Mouse (Mus musculus) neural tube, embryonic 12.5 days (tissue): ENCODE measurements around the gene Nhsl1. TPM values are rescaled to one million over a fixed set of nuclear protein-coding genes. Genes with fewer than 3 reads are reported as not detected.

Experiments
- ATAC-seq: fragments of 200-750 bp; cut with Nextera tagmentation; 2 replicates; pipeline ENCODE4 v1.8.0; 2017; ENCODE audit warnings: low read depth, mild to moderate bottlenecking, moderate TSS enrichment, moderate library complexity; ENCODE audit not compliant: low FRiP score
- H3K27ac ChIP-seq: fragments of 300-500 bp; sonication (generic); 2 replicates; pipeline ENCODE4 v1.5.1; 2016
- H3K27me3 ChIP-seq: fragments of 300-500 bp; sonication (generic); replicated peaks from 2 replicates; pipeline ENCODE4 v1.6.1; 2016; ENCODE audit warnings: mild to moderate bottlenecking
- H3K36me3 ChIP-seq: fragments of 300-500 bp; sonication (generic); 2 replicates; pipeline ENCODE4 v1.6.1; 2016; ENCODE audit warnings: mild to moderate bottlenecking
- H3K4me1 ChIP-seq: fragments of 300-500 bp; sonication (generic); 2 replicates; pipeline ENCODE4 v1.6.1; 2016
- H3K4me2 ChIP-seq: fragments of 300-500 bp; sonication (generic); replicated peaks from 2 replicates; pipeline ENCODE4 v1.6.1; 2016; ENCODE audit warnings: mild to moderate bottlenecking
- H3K4me3 ChIP-seq: fragments of 300-500 bp; sonication (generic); 2 replicates; pipeline ENCODE4 v1.5.1; 2016
- H3K9ac ChIP-seq: fragments of 300-500 bp; sonication (generic); 2 replicates; pipeline ENCODE4 v1.6.1; 2016; ENCODE audit warnings: mild to moderate bottlenecking
- H3K9me3 ChIP-seq: fragments of 300-500 bp; sonication (generic); 2 replicates; pipeline ENCODE4 v1.6.1; 2016; ENCODE audit warnings: mild to moderate bottlenecking
- WGBS: fragments of 180-500 bp; shearing (Covaris S2); methylation state at CpG from one replicate; pipeline ENCODE4 v1.1.7; 2016; 5-methylcytosine and 5-hydroxymethylcytosine counted together
- polyA plus RNA-seq: library from polyadenylated mRNA; unstranded; fragments of >200 nt; fragmentation: Nextera tagmentation; extraction: Ambion mirVana; gene quantifications from 2 replicates; pipeline ENCODE4 v1.2.1, GENCODE M21; 2016

Gene Nhsl1
- polyA plus RNA-seq, 1 experiment from 2014 or later, result 18.9 TPM

DNA sequence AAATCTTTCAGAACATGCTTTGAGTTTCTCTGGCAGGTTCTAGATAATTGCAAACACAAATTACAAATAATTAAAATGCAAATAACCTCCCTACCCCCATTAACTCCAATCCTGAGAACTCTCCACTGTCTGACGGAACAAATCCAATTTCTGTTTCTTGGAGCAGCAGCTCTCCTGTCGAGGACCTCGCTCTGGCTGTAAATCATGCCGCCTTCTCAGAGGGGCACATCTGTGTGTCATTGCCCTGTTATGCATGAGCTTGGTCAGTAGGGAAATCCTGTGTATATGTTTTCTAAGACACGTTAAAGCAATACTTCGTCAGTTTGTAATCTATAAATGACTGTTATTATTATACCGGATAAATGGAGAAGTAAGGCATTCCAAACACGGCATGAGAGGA, 35.3 kb downstream of the Nhsl1 start:
- Histone ChIP-seq H3K4me1 (no peaks in the 10 kb centered on the region), H3K9me3 (no peaks in the 10 kb centered on the region), H3K27ac (no peak overlapping the region), H3K27me3 (no peaks in the 10 kb centered on the region), H3K9ac (no peak overlapping the region), H3K4me2 (no peak overlapping the region), H3K4me3 (no peak overlapping the region), H3K36me3 (no peaks in the 10 kb centered on the region)
- peak; percentile 67; the same call in 1 of the 2 replicates for ATAC-seq
- WGBS, result 49% methylated on average over 8 of the region's 8 CpGs

DNA sequence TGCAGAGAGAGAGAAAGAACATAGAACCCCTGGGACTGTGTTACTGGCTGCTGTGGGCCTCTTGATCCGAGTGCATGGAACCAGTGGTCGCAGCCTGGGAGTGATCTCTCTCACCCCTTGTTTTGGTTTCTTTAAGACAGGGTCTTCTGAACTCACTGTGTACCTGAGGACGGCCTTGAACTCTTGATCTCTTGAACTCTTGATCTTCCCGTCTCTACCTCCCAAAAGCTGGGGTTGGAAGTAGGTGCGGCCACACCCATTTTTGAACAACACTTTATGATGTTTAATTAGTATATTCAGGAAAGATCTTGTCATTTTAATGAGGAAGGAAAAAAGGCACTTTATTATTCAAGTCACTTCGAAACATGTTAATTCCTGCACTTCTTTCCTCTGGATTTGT, 37.7 kb downstream of the Nhsl1 start:
- WGBS, result 86% methylated on average over 6 of the region's 6 CpGs
- H3K9ac ChIP-seq, result no peak overlapping the region
- ATAC-seq, result no peak

DNA sequence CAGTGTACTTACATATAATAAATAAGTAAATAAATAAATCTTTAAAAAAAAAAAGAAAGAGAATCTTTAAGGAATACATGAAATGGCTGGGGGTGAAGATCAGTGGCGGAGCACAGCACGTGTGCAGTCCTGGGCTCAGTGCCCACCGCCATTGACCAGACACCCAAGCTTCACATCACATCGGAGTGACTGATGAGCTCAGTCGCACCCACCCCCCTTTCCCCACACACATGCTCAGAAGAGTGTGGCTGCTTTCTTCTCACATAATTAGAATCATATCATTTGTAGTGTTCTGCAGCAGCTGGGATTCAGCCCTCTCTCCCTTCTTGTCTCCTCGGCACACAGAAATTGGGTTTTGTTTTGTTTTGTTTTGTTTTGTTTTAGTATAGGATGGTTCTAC, 38.4 kb downstream of the Nhsl1 start:
- H3K36me3 ChIP-seq, result no peaks in the 10 kb centered on the region
- ATAC-seq, result no peak
- H3K27me3 ChIP-seq, result no peaks in the 10 kb centered on the region
- no peaks in the 10 kb centered on the region for H3K4me1 ChIP-seq
- no peaks in the 10 kb centered on the region for H3K9me3 ChIP-seq
- no peak overlapping the region for H3K4me3 ChIP-seq
- WGBS, result 76% methylated on average over 6 of the region's 6 CpGs
- no peak overlapping the region for H3K9ac ChIP-seq
- no peak overlapping the region for H3K4me2 ChIP-seq
- H3K27ac ChIP-seq, result no peak overlapping the region

More for the DNA sequence above, 37.7 kb downstream of the Nhsl1 start:
- H3K36me3 ChIP-seq, result no peaks in the 10 kb centered on the region
- no peaks in the 10 kb centered on the region for H3K27me3 ChIP-seq
- H3K9me3 ChIP-seq, result no peaks in the 10 kb centered on the region
- no peak overlapping the region for H3K4me2 ChIP-seq
- H3K27ac ChIP-seq, result no peak overlapping the region
- no peaks in the 10 kb centered on the region for H3K4me1 ChIP-seq
- no peak overlapping the region for H3K4me3 ChIP-seq

DNA sequence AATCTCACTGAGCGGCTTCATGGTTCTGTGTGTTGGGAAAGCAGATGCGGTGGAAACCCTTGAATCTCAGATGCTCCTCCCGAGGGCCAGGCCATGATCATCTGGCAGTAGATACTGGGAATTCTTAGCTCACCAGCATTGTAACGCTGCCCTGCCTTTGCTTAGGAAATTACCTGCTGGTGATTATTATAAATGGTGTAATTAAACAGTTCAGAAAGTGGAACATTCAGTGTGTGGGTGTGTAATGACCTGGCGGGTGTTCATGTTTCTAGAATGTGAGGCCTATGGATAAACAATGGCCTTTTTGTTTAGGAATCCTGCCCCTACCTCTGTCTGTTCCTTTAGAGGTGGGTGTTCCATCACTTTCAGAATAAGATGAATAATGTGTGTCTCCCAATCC, 39.7 kb downstream of the Nhsl1 start:
- H3K9me3 ChIP-seq, result no peaks in the 10 kb centered on the region
- H3K4me3 ChIP-seq, result no peak overlapping the region
- H3K36me3 ChIP-seq, result no peaks in the 10 kb centered on the region
- ATAC-seq, result no peak
- no peak overlapping the region for H3K9ac ChIP-seq
- H3K27me3 ChIP-seq, result no peaks in the 10 kb centered on the region
- no peak overlapping the region for H3K27ac ChIP-seq
- H3K4me2 ChIP-seq, result no peak overlapping the region
- 89% methylated on average over 5 of the region's 5 CpGs for WGBS
- no peaks in the 10 kb centered on the region for H3K4me1 ChIP-seq

DNA sequence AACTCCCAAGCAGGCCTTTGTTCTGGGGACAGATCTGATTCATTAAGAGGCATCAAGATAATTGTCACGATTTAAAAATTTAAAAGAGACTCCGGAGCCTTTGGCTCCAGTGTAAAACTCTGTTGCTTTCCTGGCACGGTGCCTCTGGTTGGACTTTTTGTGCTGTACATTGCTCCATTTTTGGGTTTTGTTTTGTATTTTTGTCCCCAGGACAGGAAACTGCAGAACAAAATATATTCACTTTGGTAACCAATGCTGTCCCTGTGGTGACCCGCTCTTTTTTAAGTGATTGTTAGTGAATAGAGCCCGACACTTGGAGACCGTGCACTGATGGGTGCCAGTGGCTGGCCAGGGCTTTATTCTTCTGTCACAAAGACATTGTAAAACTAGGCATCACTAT, 41.4 kb downstream of the Nhsl1 start:
- no peaks in the 10 kb centered on the region for H3K36me3 ChIP-seq
- no peaks in the 10 kb centered on the region for H3K4me1 ChIP-seq
- WGBS, result 78% methylated on average over 6 of the region's 6 CpGs
- H3K9ac ChIP-seq, result no peak overlapping the region
- no peaks in the 10 kb centered on the region for H3K9me3 ChIP-seq
- H3K27ac ChIP-seq, result no peak overlapping the region
- no peak overlapping the region for H3K4me2 ChIP-seq
- H3K4me3 ChIP-seq, result no peak overlapping the region
- H3K27me3 ChIP-seq, result no peaks in the 10 kb centered on the region
- ATAC-seq, result no peak

DNA sequence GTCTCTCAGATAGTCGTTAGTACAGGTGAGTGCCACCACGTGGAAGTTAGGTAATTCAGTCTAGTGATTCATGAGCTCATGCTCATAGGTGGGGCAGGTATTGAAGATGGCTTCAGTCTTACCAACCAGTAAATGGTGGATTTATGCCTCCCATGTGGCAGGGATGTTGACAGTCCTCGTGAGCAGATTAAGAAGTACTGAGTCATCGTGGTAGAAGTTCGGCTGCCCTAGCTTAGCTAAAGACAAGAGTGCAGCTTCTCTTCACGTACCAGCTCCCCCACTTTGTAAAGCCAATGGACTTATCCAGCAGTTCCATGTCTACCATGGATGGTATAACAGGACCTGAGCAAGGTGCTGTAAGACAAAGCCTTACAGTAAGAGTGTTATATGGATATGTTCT, 46.6 kb downstream of the Nhsl1 start:
- Histone ChIP-seq H3K4me1 (peaks cover 2% of the 10 kb centered on the region), H3K9ac (no peak overlapping the region), H3K4me2 (no peak overlapping the region), H3K27ac (no peak overlapping the region), H3K27me3 (no peaks in the 10 kb centered on the region), H3K36me3 (no peaks in the 10 kb centered on the region), H3K9me3 (no peaks in the 10 kb centered on the region), H3K4me3 (no peak overlapping the region)
- no peak for ATAC-seq
- 94% methylated on average over 6 of the region's 6 CpGs for WGBS

DNA sequence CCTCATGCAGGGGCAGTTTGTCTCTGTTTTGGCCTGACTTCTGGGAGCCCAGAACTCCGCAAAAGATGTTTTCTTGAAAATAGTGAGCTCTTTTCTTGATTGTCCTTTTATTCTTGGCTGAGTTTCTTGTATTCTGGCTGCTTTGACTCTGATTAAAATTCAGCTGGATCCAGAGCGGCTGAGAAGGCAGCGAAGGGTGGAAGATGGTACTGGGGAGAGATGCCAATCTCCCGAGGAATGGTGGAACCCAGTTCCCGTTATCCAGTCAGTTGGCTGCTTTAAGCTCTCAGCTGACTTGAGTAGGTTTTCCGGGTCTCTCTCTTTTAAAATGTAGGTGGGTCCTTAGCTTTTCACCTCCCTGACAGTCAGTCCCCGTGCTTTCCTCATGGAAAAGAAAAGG, 47.9 kb downstream of the Nhsl1 start:
- no peak for ATAC-seq
- Histone ChIP-seq H3K27ac (no peak overlapping the region), H3K4me3 (no peak overlapping the region), H3K27me3 (no peaks in the 10 kb centered on the region), H3K4me2 (no peak overlapping the region), H3K9me3 (no peaks in the 10 kb centered on the region), H3K4me1 (peaks cover 6% of the 10 kb centered on the region), H3K9ac (no peak overlapping the region), H3K36me3 (no peaks in the 10 kb centered on the region)
- 86% methylated on average over 7 of the region's 7 CpGs for WGBS

DNA sequence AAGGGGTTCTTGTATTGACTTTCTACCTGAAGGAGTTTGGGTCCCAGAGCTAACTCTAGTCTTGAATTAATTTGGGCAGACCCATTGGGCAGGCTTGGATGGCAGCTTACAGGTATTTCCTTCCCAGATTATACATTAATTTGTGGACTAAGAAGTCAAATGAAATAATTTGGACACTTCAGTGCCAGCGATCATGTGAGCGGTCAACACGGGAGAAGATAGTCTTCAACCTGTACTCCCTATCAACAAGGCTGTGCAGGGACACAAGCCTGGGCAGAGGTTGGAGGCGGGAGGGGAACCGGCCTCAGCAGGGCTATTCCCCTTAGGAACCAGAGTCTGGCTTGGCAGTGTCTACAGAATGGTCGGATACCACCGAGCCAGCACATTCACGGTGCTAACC, 49.3 kb downstream of the Nhsl1 start:
- Histone ChIP-seq H3K36me3 (no peaks in the 10 kb centered on the region), H3K9ac (no peak overlapping the region), H3K4me1 (peaks cover 12% of the 10 kb centered on the region), H3K27ac (no peak overlapping the region), H3K9me3 (no peaks in the 10 kb centered on the region), H3K27me3 (no peaks in the 10 kb centered on the region), H3K4me3 (no peak overlapping the region), H3K4me2 (no peak overlapping the region)
- WGBS, result 92% methylated on average over 8 of the region's 8 CpGs
- ATAC-seq, result no peak

DNA sequence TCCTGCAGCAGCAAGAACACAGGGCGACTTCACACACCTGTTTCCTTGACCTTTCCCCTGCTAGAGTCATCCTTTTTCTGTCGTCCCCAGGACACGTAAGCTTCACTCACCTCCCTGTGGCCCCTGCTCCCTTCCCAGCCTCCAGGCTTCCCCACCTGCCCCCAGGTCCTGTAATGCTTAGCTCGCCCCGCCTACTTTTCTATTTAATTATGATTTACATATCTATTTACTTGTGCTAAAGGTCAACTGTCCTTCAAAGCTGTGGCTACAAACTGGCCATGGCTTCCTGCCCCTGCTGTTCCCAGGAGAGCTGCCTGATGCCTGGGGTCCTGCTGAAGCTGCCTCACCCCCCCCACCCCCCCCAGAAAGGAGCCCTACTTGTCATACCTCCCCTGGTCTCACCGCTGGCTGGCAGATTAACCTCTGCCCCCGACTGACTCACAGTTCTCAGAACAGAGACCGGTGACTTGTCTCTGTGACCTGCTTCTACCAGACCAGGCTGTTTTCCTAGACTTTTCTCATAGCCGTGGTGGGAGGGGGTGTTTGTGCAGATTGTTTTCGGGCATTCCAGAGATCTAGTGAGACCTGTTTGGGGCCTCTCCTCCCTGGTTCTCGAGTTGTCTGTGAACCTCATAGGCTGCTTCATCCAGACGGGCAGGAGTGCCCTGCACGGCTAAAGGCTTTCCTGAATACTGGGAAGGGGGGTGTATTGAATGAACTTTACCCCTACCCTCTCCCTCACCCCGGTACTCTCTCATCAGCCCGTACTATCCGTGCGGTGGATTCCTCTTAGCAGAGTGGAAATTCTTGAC, 51.9 kb downstream of the Nhsl1 start:
- Histone ChIP-seq H3K36me3 (no peaks in the 10 kb centered on the region), H3K4me2 (no peak overlapping the region), H3K9me3 (no peaks in the 10 kb centered on the region), H3K27ac (no peak overlapping the region), H3K4me1 (peaks cover 17% of the 10 kb centered on the region), H3K9ac (no peak overlapping the region), H3K27me3 (no peaks in the 10 kb centered on the region), H3K4me3 (no peak overlapping the region)
- ATAC-seq, result no peak
- 35% methylated on average over 17 of the region's 17 CpGs for WGBS

DNA sequence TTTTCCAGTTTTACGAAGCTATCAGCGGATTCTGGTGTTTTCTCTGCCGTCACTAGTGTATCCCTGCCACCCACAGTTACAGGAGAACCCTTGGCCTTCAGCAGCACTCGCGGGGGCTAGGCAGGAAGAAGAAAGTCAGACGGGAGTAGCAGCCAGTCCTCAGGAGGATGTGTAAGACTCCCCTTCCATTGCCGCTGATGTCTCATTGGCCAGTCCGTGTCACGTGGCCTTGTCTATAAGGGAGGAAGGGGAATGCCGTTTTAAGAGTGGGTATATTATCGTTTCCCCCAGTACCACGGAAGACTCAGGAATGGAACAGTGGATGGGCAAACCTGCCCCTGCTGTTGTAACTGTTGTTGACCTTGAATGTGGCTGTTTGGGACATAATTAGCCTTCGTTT, 53.1 kb downstream of the Nhsl1 start:
- H3K4me1 ChIP-seq, result peaks cover 17% of the 10 kb centered on the region
- no peak overlapping the region for H3K4me3 ChIP-seq
- no peaks in the 10 kb centered on the region for H3K27me3 ChIP-seq
- H3K9me3 ChIP-seq, result no peaks in the 10 kb centered on the region
- peak overlapping the region; percentile 50 for H3K4me2 ChIP-seq
- no peak overlapping the region for H3K27ac ChIP-seq
- WGBS, result 52% methylated on average over 13 of the region's 13 CpGs
- ATAC-seq, result peak; percentile 65
- H3K36me3 ChIP-seq, result no peaks in the 10 kb centered on the region
- no peak overlapping the region for H3K9ac ChIP-seq

DNA sequence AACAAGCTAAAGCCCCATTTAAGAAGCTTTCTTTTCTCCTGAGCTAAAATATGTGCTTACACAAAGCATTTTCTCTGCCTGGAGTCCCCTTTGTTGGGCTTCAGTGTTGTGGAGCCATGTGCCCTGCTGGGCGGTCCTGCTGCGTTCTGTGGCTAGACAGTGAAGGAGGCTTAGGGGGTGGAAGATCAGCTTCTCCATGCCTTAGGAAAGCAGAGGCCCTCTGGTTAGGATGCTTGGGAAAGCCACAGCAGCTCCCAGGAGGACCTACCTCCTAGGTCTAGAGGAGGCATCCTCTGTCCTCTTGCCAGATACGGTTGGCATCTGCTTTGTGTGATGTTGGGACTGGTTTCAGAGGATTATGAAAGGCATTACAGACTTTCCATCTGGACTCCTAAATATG, 56.5 kb downstream of the Nhsl1 start:
- Histone ChIP-seq H3K4me3 (no peak overlapping the region), H3K9ac (no peak overlapping the region), H3K9me3 (no peaks in the 10 kb centered on the region), H3K27ac (0 out of 2 replicates have a peak overlapping the region, but pooled peaks have one; percentile 12), H3K4me2 (no peak overlapping the region), H3K4me1 (peaks cover 16% of the 10 kb centered on the region), H3K36me3 (no peaks in the 10 kb centered on the region), H3K27me3 (no peaks in the 10 kb centered on the region)
- ATAC-seq, result peak; percentile 61; the same call in 1 of the 2 replicates
- WGBS, result 24% methylated on average over 3 of the region's 3 CpGs

DNA sequence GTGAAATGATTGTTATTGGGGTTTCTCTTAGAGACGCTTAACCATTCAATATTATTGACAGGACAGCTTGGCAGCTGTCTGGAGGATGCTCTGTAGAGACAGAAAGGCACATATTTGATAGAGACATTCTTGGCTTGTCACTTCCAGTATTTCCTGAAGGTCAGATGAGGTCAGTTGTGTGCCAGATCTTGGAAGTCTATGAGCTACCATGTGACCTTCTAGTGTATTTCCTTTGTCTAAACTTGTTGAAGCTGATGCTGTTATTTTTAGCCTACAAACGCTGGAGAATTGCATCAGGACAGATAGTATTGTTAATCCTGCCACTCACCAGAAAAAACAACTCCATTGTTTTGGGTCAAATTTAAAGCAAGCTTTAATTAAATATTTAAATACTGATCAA, 66.0 kb downstream of the Nhsl1 start:
- peaks cover 9% of the 10 kb centered on the region; the same call in 1 of the 2 replicates for H3K4me1 ChIP-seq
- no peak overlapping the region for H3K27ac ChIP-seq
- no peaks in the 10 kb centered on the region for H3K36me3 ChIP-seq
- H3K4me3 ChIP-seq, result no peak overlapping the region
- H3K4me2 ChIP-seq, result no peak overlapping the region
- H3K9ac ChIP-seq, result no peak overlapping the region
- no peaks in the 10 kb centered on the region for H3K9me3 ChIP-seq
- no peaks in the 10 kb centered on the region for H3K27me3 ChIP-seq
- 85% methylated on average over 2 of the region's 2 CpGs for WGBS
- ATAC-seq, result no peak

DNA sequence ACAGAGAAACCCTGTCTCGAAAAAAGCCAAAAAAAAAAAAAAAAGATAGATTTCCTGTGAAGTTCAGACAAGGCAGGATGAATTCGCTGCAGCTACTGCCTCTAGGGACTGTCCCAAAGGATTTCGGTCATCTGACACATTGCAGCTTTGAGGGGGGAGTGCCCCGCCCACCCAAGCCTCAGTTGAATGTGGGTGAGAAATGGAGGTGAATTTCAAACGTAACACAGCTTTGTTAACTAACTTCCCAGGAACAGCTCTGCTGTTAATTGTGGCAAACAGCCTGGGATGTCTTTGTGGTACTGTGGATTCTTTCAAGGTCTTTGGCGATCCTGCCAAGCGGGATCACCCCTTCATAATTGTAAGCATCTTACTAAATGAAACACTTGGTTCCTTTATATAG, 67.4 kb downstream of the Nhsl1 start:
- H3K9me3 ChIP-seq, result no peaks in the 10 kb centered on the region
- WGBS, result 35% methylated on average over 7 of the region's 7 CpGs
- no peak overlapping the region for H3K9ac ChIP-seq
- H3K36me3 ChIP-seq, result no peaks in the 10 kb centered on the region
- no peak overlapping the region for H3K4me2 ChIP-seq
- H3K27me3 ChIP-seq, result no peaks in the 10 kb centered on the region
- no peak overlapping the region for H3K27ac ChIP-seq
- ATAC-seq, result no peak
- peaks cover 9% of the 10 kb centered on the region; the same call in 1 of the 2 replicates for H3K4me1 ChIP-seq
- H3K4me3 ChIP-seq, result no peak overlapping the region
